Mouse (Mus musculus): ENCODE measurements around the gene Dnah14.
A peak's percentile ranks its signal among the peaks of the same experiment; 100 is the strongest.

Gene Dnah14

DNA sequence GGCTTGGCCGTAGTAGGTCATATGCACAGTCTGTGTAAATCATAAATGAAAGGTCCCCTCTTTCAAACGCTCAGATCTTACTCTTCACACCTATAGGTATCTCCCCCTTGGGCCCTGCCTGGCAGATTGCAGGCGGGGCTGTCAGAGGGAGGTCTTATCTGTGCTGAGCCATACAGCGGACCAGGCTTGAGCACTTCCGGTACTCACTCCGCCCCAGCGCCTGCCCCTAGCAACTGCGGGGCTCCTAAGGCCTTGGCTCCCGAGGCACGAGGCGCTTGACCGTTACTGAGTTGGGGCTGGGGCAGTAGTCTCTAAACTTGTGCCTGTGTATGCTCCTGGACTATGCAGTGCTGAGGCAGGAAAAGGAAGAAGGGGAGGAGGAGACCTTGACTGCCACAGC is at the start of gene Dnah14:
Gene Dnah14 (plus strand): TSS at position 238 of the 400 bp plus-strand sequence.
- DNase-seq: no peak

DNA sequence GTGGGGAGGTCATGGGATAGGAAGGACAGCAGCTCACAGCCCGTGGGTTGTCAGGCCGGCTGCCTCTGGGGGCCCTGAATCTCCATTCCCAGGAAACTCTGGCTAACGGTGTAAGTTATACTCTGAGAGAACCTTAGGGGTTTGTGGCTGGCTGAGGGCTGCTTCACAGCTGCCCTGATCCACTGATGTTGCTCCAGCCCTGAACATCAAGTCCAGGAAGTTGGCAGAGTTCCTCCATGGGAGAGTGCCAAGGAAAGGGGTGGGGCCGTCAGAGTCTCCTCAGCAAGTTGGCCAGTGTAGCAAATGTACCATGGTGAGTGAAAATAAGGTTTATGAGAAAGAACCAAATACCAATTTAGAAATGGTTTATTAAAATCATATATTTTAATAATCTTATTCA is 47.0 kb upstream of the Dnah14 start:
- DNase-seq: peak; percentile 38

DNA sequence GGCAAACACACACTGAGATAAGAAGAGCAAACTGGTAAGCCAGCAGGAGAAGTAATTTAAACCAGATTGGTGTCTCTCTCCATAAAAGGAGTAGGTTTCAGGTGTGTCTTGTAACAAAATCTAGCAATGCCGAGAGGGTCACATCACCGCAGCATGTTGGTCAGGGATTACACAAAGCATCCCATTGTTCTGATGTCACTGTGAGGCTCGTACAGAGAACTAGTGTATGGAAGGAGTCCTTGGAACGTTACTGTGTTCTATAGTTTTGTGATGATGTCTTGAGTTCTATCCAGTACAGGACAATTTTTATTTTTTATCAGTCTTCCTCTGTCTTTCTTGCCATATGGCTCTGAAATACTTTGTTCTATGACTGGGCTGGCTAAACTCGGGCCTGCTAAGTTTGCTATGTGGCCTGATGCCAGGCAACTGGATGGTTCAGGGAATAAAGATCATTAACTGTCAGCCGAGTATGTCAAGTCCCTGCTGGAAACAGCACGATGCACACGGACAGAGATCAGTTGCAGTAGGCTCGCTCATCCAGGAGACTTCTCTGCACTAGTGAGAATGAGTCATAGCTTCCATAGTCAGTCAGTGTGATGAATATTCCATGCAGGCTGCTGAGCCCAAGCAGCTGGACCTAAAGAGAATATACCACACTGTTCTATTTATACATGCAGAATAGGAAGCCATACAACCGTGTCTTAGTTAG is 41.0 kb upstream of the Dnah14 start:
- DNase-seq: peak; percentile 64

DNA sequence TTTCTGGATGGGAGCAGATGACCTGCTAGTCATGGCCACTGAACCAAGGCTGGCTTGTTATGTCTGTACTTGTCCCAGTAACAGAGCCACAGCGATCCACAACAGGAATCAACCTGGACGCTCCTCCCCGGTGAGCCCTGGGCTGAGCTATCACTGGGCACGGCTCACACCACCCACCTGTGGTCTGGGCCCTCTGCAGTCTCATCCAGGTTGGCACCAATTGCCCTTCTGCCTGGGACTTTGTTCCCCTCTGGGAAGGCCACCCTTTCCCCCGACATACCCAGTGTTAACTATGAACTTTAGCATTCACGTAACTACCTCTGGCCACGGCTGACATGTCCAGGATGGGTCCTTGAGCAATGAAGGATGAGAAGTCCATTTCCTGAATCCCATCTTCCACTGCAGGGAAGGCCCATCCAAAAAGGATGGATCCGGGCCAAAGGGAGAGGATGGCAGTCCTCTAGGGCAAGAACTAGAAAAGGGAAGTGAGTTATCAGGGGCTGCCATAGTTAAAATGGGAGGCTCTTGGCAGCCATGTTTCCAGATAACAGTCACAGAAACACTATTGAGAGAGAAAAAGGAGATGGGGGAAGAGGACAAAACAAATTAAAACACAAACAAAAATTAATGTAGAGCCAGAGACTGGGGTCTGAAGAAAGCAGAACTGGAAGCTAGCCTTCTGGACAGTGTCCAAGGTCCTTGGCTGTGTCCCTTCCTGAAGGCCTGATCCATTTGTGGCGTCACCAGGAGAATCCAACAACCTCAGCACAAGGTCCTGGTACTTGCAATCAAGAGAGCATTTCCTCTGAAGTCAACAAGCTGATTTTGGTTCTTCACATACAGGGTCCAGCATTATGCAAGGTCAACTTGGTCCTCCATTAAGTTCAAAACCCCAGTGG is 38.5 kb upstream of the Dnah14 start:
- no peak for DNase-seq

DNA sequence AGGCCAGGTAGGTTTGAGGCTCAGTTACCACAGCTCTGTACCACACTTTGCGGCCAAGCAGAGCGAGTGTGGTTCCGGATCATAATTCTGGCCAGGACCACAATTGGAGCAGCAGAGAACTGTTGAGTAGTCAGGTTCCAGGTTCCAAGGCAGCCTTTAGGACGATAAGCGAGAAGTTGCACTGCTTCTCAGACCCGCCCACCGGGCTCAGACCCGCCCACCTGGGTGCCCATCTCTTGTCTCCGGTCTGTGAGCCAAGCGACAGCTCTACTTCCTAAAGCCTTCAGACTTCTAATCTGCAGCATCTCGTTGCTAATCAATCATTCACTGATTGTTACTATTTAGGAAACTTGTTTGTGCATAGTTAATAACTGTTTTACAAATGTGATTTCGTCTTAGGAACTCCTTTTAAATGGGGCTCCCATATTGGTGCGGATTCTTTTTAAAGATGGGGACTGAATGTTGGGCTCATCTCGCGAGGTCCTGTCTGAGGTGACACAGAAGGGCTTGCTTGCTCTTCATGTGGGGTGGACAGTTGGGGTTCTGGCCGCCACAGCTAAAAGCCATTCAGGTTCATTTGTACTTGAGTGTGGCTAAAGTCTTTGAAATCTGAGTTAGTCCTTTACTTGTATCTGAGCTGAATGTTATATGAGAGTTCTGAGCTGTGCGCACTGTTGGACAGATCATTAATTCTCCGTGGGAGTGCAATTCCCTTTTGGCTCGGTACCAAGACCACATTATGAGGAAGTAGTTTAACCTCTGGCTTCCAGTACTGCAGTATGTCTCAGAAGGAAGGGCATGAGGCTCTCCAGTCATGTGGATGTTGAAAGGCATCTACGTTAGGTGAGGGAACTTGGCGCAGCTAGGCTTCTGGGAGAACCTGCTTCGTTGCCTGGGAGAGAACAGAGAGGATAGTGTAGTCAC is 36.3 kb upstream of the Dnah14 start:
- DNase-seq: no peak

DNA sequence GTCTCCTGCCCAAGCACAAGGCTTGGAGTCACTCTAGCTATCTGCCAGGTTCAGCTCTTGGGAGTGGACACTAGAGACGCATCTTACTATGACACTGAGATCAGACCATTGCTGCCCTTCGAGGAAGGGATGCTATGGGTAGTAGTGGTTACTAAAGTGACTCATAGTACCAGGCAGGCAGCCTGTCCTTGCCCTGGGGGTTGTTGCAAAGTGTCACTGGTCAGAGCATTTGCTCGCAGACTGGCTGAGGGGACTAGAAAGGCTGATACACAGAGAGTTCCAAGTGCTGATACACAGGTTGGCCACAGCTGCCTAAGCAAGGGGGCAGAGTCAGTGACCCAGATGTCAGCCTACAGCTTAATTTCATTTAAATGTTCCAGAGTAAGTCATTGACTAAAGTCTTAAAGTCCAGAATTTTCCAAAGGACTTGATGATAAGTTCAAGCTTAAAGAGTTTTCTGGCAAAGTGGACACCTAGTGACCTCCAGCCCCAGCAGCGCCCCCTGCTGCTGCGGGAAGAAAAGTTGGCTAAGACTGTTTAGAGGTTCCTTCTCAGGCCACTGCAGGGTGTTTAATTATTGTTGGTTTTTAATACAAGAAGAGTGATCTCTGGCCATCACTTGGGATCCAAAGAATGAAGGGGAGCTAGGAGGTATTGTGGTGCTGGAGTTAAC is 32.5 kb upstream of the Dnah14 start:
- no peak for DNase-seq

DNA sequence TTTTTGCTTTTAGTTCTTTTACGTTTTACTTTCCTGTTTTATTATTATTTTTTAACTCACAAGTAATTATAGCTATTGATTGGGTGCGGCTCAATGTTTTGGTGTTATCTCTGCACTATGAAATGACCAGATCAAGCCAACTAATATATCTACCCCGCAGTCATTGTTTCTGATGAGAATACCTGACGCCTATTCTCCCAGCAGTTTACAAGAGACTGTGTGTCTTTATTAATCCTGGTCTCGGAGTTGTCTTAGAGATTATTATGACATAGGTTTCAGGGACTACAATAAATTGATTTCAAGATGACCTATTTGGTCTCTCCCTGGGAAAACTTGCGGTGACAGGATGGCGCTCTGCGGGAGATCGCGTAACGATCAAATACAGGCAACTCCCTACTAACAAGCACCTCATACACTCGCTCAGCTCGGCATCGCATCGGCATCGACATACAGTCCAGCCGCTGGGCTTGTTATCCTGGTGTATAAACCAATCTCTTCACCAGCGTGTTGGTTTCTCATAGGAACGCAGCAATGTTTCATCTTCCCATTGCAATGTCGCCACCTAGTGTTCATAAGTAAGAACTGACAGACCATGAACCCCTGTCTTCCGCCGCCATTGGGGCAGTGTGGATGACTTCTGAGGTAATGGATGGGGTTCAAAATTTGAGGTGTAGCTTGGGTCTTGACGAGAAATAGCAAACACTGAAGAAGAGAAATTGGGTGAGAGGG is 31.2 kb upstream of the Dnah14 start:
- peak; percentile 69 for DNase-seq

DNA sequence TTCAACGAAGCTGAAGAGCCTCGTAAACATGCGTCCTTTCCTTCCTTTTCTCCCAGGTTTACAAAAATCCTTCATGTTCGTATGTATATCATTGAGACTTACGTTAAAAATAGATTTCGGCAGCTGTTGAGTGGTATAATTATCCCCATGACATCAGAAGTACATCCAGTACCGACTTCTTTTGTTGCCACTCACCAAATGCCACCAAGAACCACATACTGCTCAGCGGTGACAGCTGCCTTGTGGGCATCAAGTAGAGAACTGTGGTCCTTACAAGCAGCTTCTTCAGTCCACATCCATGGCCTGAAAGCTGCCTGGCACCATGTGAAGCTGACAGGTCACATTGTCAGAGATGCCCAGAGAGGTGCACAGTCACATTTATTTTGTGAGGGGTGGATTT is 26.4 kb upstream of the Dnah14 start:
- peak; percentile 74 for DNase-seq

DNA sequence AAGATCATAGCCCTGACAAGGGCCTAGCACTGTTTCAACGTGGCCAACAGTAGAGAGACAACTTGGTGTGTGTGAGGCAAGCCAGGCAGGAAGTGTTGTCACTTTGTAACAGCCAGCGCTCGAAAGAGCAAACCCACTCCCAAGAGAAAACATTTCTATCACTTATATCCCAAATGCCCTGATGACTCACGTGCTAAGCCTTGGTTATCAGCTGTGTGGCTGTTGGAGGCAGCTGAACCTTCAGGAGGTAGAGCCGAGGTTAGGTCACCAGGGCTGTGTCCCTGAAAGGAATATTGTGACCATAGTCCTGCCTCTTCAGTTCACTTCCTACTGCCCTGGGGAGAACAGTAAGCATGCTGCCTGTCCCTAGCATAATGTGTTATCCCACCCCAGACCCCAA is 25.5 kb upstream of the Dnah14 start:
- no peak for DNase-seq

DNA sequence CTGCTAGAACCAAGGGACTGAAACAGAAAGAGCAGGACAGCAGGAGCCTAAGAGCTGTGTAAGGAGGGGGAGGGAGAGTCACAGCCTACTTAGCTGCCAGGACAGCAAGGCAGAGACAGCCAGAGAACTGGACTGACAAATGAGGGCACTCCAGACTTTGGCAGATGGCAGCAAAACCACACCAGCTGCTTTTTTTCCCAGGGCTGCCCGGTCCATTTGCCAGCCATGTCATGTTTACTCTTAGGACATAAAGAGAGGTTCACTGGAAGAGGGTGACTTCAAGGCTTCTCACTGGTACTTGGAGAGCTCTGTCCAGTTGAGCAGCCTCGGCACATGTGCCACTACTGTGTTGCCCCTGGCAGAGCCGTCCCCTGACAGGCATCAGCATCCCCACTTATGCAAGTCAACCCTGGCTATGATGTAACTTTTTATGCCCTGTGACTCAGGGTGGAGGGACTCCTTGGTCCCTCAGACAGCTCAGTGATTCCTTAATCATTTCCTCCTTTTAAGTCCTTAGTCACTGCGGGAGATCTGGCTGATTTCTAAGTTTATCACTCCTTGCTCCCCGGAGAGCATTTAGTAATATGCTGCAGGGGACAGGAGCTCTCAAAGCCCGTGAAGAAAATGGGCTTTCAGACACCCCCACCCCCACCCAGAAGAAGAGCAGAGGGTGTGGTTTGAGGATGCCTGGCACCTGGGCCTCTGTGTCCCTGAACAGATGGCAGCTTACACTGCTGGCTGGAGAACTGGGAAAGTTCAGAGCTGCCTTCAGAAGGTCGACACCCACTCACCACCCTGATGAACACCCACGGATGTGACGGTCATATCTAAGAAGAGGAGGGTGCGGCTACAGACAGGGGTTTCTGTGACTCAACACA is 23.6 kb upstream of the Dnah14 start:
- DNase-seq: no peak

DNA sequence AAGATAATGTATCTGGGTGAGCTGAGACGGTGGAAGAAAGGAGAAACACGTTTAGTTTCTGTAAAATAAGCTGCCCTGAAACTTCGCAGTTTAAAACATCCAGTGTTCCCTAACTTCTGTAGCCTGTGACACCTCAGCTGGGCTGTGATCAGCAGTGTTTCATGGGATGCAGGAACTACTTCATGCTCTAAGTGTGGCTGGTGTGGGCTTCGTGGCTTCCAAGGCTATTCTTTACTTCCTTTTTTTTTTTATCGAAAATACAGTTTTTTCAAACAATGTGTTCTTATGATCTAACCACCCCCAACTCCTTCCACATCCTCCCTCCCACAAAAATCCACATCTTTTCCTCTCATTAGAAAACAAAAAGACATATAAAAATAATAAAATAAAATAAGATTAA is 20.9 kb upstream of the Dnah14 start:
- DNase-seq: no peak

DNA sequence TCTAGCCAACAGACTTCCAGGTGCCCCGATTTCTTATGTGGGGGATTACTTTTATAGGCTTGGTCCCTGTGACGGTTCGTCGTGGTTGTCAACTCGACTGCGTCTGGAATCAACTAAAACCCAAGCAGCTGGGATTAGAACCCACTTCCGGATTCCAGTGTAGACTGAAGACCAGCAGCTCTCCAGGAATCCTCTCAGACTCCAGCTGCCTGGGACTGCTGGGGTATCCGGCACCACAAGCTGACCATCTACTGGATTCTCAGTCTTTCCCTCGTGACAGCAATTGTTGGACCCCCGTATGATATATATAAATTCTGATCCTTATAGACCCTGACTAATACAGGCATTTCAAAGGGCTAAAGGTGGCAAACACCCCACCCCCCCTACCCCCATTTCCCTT is 16.7 kb upstream of the Dnah14 start:
- no peak for DNase-seq

DNA sequence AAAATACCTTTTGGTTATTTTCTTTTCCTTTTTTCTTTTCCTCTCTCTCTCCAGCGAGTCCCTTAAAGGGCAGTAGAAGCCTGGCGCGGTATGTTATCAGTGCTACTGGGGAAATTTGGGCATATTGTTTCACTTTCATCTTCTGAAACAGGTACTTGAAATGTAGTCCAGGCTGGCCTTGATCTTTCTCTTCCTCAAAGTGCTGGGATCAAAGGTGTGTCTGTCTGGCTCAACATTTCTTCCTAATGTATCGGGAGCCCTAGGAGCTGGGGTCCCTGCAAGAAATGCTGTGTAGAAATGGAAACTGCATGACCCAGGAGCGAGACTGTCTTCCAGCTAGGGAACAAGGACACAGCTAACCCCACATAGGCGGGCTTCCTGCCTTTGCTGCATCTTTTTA is 16.0 kb upstream of the Dnah14 start:
- no peak for DNase-seq

DNA sequence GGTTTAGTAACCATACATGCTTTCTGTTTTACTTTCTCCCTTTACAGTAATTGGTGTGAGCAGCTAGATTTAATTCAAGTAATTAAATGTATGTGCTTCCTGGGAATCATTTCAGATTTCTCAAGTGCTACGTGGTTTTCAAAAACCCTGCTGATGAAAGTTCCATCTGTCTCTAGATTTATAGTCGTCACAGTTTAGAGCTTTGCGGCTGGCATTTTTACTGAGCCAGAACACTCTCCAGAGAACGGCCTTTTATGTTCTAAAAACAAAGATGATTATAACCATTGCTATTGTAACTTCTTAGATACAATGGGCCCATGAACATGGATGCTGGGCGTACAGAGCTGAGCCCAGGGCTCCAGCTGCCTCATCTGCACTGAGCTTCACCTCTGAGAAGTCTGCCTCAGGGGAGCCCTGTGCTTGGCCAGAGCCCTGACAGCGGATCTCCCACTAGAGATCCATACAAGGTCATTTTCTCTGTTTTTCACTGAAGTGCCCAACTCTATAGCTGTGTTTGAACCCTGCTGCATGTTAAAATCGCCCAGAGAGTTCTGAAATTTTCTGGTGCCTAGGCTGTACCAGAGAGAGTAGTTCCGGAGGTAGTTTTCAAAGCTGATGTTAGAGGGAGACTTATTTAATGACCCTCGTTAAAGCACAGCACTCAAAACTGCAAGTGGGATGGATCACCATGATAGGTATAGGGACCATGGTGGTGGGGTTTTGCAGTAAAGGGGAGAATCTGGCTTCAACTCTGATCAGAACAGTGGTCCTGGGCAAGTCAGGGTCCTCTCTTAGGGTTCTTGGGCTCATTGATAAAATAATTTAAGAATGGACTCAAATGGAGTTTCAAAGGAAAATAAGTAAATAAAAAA is 15.2 kb upstream of the Dnah14 start:
- DNase-seq: no peak

DNA sequence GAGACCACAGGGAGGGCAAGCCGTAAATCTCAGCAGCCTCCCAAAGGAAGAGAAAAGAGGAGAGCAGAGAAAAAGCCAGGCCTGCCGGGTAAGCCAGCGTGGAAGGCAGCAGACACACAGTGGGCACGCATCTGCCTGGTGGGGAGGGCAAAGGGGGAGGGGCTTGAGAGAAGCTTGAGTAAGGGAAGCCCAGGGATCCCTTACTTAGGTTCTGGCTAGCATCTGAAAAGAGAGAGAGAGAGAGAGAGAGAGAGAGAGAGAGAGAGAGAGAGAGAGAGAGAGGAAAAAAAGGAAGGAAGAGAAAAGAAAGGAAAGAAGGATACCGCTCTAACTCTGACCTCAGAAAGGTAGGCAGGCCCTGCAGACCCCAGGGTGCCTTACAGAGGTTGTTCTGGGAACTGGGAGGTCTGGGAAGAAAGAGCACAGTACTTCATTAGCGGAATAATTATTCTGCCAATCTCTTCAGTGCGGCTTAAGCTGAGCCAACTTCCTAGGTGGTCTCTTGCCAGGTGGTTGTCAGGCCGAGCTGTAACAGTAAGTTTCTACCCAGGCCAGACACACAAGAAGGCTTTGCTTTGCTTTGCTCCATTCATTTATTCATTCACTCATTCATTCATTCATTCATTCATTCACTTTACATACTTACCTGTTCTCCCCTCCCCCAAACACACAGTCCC is 14.5 kb upstream of the Dnah14 start:
- DNase-seq: no peak

DNA sequence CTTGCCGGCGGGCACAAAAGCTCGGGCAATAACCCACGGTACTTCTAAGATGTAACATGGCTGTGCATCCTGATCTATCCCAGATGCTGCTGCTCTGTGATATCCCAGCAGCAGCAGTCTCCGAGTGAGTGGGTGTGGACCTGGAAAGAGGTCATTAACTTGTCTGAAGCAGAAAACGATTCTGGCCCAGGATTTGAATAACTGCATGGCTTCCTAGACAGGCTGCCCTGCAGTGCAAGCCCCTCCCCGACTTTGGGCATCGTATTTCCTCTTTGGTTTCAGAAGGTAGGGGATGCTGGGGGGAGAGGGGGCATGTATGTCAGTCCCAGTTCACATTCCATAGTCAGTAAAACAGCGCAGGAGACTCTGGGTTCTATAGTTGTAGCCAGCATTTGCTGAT is 6.9 kb upstream of the Dnah14 start:
- DNase-seq: no peak

DNA sequence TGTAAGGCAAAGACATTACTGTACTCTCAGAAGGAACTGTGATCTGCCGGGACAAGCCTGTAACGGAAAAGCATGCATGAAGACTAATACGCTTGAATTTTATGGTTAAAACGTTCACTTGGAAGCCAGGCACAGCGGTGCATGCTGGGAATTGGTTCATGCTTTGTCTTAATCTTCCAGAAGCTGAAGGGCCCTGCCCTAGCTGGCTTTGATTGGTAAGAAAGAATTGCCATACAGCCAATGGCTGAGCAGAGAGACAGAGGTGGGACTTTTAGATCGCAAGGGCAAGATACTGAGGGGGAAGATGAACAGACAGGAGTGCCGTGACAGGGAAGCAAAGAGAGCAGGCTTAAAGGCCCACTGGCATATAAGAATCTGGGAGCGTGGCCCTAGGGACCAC is 6.8 kb downstream of the Dnah14 start:
- no peak for DNase-seq

DNA sequence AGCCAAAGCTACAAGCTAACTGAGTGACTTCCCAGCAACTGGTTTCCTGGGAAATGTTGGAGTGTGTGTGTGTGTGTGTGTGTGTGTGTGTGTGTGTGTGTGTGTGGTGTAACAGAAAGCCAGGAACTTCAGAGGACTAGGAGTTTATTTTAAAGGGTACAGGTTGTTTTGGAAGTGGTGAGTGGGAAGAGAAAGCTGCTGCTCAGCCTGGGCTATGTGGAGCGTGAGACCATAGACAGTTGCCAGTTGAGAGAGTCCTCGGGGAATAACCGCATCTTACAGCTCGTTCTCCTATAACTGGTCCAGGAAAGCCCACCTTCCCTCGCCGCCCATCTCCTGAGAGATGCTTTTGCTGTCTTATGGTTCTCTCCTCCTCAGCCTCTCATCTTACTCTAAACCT is 12.8 kb downstream of the Dnah14 start:
- DNase-seq: no peak

DNA sequence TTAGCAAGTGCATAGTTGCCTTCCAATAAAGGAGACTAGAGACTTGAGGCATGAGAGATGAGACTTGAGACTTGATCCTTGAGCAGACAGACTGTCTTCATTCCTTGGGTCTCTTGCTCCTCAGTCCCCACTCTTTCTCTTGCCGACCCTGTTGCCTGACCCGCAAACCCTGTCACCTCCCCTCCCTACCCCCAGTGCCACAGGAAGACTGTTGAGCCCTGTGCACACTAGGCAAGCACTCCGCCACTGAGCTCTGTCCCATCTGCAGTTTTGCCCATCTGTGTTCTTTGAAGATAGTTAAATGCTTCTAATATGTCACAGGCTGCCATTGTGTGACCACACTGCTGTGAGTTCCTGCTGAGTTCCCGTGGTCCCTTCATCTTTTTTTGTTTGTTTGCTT is 23.0 kb downstream of the Dnah14 start:
- DNase-seq: no peak
